Mouse (Mus musculus) E14TG2a.4 (cell line): ENCODE data around the gene Tenm4.

Source experiments
- CTCF ChIP-seq: conservative IDR thresholded peaks from 2 replicates; pipeline ENCODE4 v1.5.1; 2014; ENCODE audit warnings: low read length
- POU5F1 ChIP-seq: IDR thresholded peaks from 2 replicates; pipeline ENCODE4 v1.6.1; 2014; ENCODE audit warnings: low read length, borderline replicate concordance

GRCm38 (mm10) chr7:96148191-96148590 lies 22.9 kb upstream of the Tenm4 start:
- TF ChIP-seq CTCF, result no peak
- no peak for TF ChIP-seq POU5F1
